Mouse (Mus musculus) MEL (cell line): ENCODE measurements around the gene Alkbh5.
"Not testable (repeated sequence)": the region's sequence is repeated elsewhere in the genome, so short reads cannot be mapped to it uniquely, and the experiment has no call there.

Source experiments
- BHLHE40 ChIP-seq: IDR thresholded peaks from 2 replicates; pipeline ENCODE4 v1.6.1; 2012; ENCODE audit warnings: low read depth, mild to moderate bottlenecking, inconsistent platforms, low read length, improper control_type of control experiment, borderline replicate concordance
- CTCF ChIP-seq, 3 experiments: IDR thresholded peaks in 2 of 3; conservative IDR thresholded peaks in 1 of 3; 2 replicates each; pipeline ENCODE4 v1.5.1; 2011 to 2012; ENCODE audit warnings: low read length in 3 of 3, low read depth in 2 of 3, mild to moderate bottlenecking in 2 of 3, improper control_type of control experiment in 1 of 3, inconsistent platforms in 1 of 3, mixed read lengths in 1 of 3, moderate library complexity in 1 of 3; ENCODE audit not compliant: control insufficient read depth in 1 of 3, insufficient read depth in 1 of 3, poor library complexity in 1 of 3, severe bottlenecking in 1 of 3
- E2F4 ChIP-seq: IDR thresholded peaks from 2 replicates; pipeline ENCODE4 v1.6.1; 2011; ENCODE audit warnings: low read depth, low read length, improper control_type of control experiment, borderline replicate concordance
- GATA1 ChIP-seq: IDR thresholded peaks from 2 replicates; pipeline ENCODE4 v1.6.1; 2011; ENCODE audit warnings: low read depth, low read length, improper control_type of control experiment
- KAT2A ChIP-seq: conservative IDR thresholded peaks from 2 replicates; pipeline ENCODE4 v1.6.1; 2012; ENCODE audit warnings: low read depth, low read length, improper control_type of control experiment, inconsistent platforms
- MAX ChIP-seq: IDR thresholded peaks from 2 replicates; pipeline ENCODE4 v1.6.1; 2011; ENCODE audit warnings: low read length, improper control_type of control experiment
- MYC ChIP-seq: IDR thresholded peaks from 2 replicates; pipeline ENCODE4 v1.6.1; 2011; ENCODE audit warnings: low read depth, mild to moderate bottlenecking, low read length, improper control_type of control experiment, moderate library complexity
- POLR2A ChIP-seq, 2 experiments: IDR thresholded peaks; 2 replicates each; pipeline ENCODE4 v1.6.1; 2011 to 2012; ENCODE audit warnings: low read length in 2 of 2, mild to moderate bottlenecking in 2 of 2, control low read depth in 1 of 2, improper control_type of control experiment in 1 of 2, low read depth in 1 of 2, moderate library complexity in 1 of 2; ENCODE audit not compliant: control insufficient read depth in 1 of 2, insufficient read depth in 1 of 2, poor library complexity in 1 of 2
- POLR2AphosphoS2 ChIP-seq: IDR thresholded peaks from 2 replicates; pipeline ENCODE4 v1.6.1; 2011; ENCODE audit warnings: low read length, improper control_type of control experiment
- POLR2AphosphoS5 ChIP-seq: IDR thresholded peaks from 2 replicates; pipeline ENCODE4 v1.6.1; 2012; ENCODE audit warnings: low read depth, borderline replicate concordance, mild to moderate bottlenecking, inconsistent platforms, low read length, moderate library complexity, mixed read lengths
- TAL1 ChIP-seq: IDR thresholded peaks from 2 replicates; pipeline ENCODE4 v1.6.1; 2012; ENCODE audit warnings: mild to moderate bottlenecking, inconsistent platforms, low read length, moderate library complexity, mixed read lengths
- USF1 ChIP-seq: IDR thresholded peaks from 2 replicates; pipeline ENCODE4 v1.6.1; 2014; ENCODE audit warnings: low read depth, mild to moderate bottlenecking, inconsistent platforms, low read length, improper control_type of control experiment, moderate library complexity
- ZKSCAN1 ChIP-seq: IDR thresholded peaks from 2 replicates; pipeline ENCODE4 v1.6.1; 2012; ENCODE audit warnings: low read depth, mild to moderate bottlenecking, inconsistent platforms, low read length, improper control_type of control experiment, moderate library complexity
- ZNF384 ChIP-seq: IDR thresholded peaks from 2 replicates; pipeline ENCODE4 v1.6.1; 2012; ENCODE audit warnings: low read depth, mild to moderate bottlenecking, inconsistent platforms, low read length, improper control_type of control experiment

DNA sequence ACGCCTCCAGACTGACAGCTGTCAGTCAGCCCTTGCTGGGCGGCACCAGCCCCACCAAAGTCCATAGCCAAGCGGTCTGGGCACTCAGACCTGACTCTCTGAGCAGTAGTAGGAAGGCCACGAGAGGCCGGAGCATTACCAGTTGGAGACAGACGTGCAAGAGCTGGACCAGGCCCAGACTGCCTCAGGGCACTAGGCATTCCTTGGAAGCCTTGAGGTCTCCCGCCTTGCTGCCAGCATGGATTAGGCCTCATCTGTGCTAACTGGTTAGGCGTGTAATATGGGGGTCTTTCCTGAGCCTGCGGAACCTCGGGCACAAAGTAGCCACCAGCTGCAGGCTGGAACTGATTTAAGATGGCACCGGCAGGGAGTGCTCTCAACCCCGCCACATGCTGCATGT is 37.8 kb downstream of the Alkbh5 start:
- TF ChIP-seq ZNF384; GATA1; BHLHE40; TAL1; MAX; E2F4; MYC; USF1; CTCF (IDR thresholded peaks at IDR 0.05 in 2 of 3, conservative IDR thresholded peaks at IDR 0.05 in 1 of 3; ENCODE audit: control insufficient read depth in 1 of 3, insufficient read depth in 1 of 3, low read depth in 2 of 3, low read length in 3 of 3, poor library complexity in 1 of 3, severe bottlenecking in 1 of 3); POLR2AphosphoS5; POLR2AphosphoS2; POLR2A (IDR thresholded peaks at IDR 0.05; ENCODE audit: control insufficient read depth in 1 of 2, insufficient read depth in 1 of 2, low read depth in 1 of 2, low read length in 2 of 2, poor library complexity in 1 of 2); ZKSCAN1; KAT2A: not testable (repeated sequence)
